Mouse (Mus musculus) limb, embryonic 15.5 days (tissue): ENCODE data around the gene Olfr968. TPM values are rescaled to one million over a fixed set of nuclear protein-coding genes. Genes with fewer than 3 reads are reported as not detected.

Experiments used
- ATAC-seq: fragments of 200-750 bp; cut with Nextera tagmentation; 2 replicates; pipeline ENCODE4 v1.8.0; 2017; ENCODE audit warnings: low read depth, moderate TSS enrichment; ENCODE audit not compliant: insufficient number of reproducible peaks, low FRiP score, low TSS enrichment
- H3K27ac ChIP-seq: fragments of 300-500 bp; sonication (generic); 2 replicates; pipeline ENCODE4 v1.5.1; 2015; ENCODE audit warnings: moderate library complexity, mild to moderate bottlenecking, inconsistent platforms
- H3K27me3 ChIP-seq: fragments of 300-500 bp; sonication (generic); 2 replicates; pipeline ENCODE4 v1.6.1; 2015; ENCODE audit warnings: inconsistent platforms
- H3K36me3 ChIP-seq: fragments of 300-500 bp; sonication (generic); 2 replicates; pipeline ENCODE4 v1.6.1; 2015; ENCODE audit warnings: inconsistent platforms
- H3K4me1 ChIP-seq: fragments of 300-500 bp; sonication (generic); 2 replicates; pipeline ENCODE4 v1.6.1; 2015; ENCODE audit warnings: inconsistent platforms
- H3K4me2 ChIP-seq: fragments of 300-500 bp; sonication (generic); 2 replicates; pipeline ENCODE4 v1.6.1; 2015; ENCODE audit warnings: mild to moderate bottlenecking, inconsistent platforms
- H3K4me3 ChIP-seq: fragments of 300-500 bp; sonication (generic); 2 replicates; pipeline ENCODE4 v1.5.1; 2015; ENCODE audit warnings: mild to moderate bottlenecking, inconsistent platforms
- H3K9ac ChIP-seq: fragments of 300-500 bp; sonication (generic); 2 replicates; pipeline ENCODE4 v1.6.1; 2015; ENCODE audit warnings: inconsistent platforms
- H3K9me3 ChIP-seq: fragments of 300-500 bp; sonication (generic); 2 replicates; pipeline ENCODE4 v1.6.1; 2016; ENCODE audit warnings: inconsistent platforms
- WGBS: fragments of 180-500 bp; shearing (Covaris S2); methylation state at CpG from one replicate; pipeline ENCODE4 v1.1.7; 2015; 5-methylcytosine and 5-hydroxymethylcytosine counted together
- polyA plus RNA-seq: library from polyadenylated mRNA; unstranded; fragments of >200 nt; fragmentation: Nextera tagmentation; extraction: Ambion mirVana; gene quantifications from 2 replicates; pipeline ENCODE4 v1.2.1, GENCODE M21; 2015

Gene Olfr968
- not detected in 2 replicates for polyA plus RNA-seq

GRCm38 (mm10) chr9:39783153-39783552 lies at the start of gene Olfr968:
Gene Olfr968, minus strand, starts transcription at chr9:39783253.
- Histone ChIP-seq H3K4me2 (no peak within 1 kb of the TSS), H3K4me1 (no peaks in the 10 kb centered on the region), H3K27ac (no peak within 1 kb of the TSS), H3K27me3 (no peaks in the 10 kb centered on the region), H3K4me3 (no peak within 1 kb of the TSS), H3K9ac (no peak within 1 kb of the TSS), H3K36me3 (no peaks in the 10 kb centered on the region), H3K9me3 (no peaks in the 10 kb centered on the region)
- no peak for ATAC-seq
- WGBS: 84% methylated on average over 1 of the region's 1 CpGs

- WGBS: 60% methylated on average over 4 of the region's 4 CpGs
- no peaks in the 10 kb centered on the region for H3K27me3 ChIP-seq
- no peak for ATAC-seq
- no peak within 1 kb of the TSS for H3K4me2 ChIP-seq
- H3K4me1 ChIP-seq: no peaks in the 10 kb centered on the region
- H3K9me3 ChIP-seq: no peaks in the 10 kb centered on the region
- no peak within 1 kb of the TSS for H3K9ac ChIP-seq
- no peak within 1 kb of the TSS for H3K27ac ChIP-seq
- H3K36me3 ChIP-seq: no peaks in the 10 kb centered on the region
- no peak within 1 kb of the TSS for H3K4me3 ChIP-seq
Observed at GRCm38 (mm10) chr9:39808560-39808959, 25.5 kb upstream of the Olfr968 start, which contains the start of gene Olfr970. Gene Olfr970, plus strand, starts transcription at chr9:39808860.

GRCm38 (mm10) chr9:39790558-39790957 lies 7.5 kb upstream of the Olfr968 start, which contains the start of gene Olfr969:
Gene Olfr969, plus strand, starts transcription at chr9:39790945.
- Histone ChIP-seq H3K9ac (no peak within 1 kb of the TSS), H3K4me3 (no peak within 1 kb of the TSS), H3K9me3 (no peaks in the 10 kb centered on the region), H3K27ac (no peak within 1 kb of the TSS), H3K4me2 (no peak within 1 kb of the TSS), H3K36me3 (no peaks in the 10 kb centered on the region), H3K27me3 (no peaks in the 10 kb centered on the region), H3K4me1 (no peaks in the 10 kb centered on the region)
- ATAC-seq: no peak
- 48% methylated on average over 2 of the region's 2 CpGs for WGBS

- no peak for ATAC-seq
- 86% methylated on average over 1 of the region's 1 CpGs for WGBS
- no peaks in the 10 kb centered on the region for H3K4me1 ChIP-seq
- H3K4me2 ChIP-seq: no peak overlapping the region
- H3K9ac ChIP-seq: no peak overlapping the region
- no peaks in the 10 kb centered on the region for H3K27me3 ChIP-seq
- no peaks in the 10 kb centered on the region for H3K36me3 ChIP-seq
- H3K9me3 ChIP-seq: no peaks in the 10 kb centered on the region
- no peak overlapping the region for H3K4me3 ChIP-seq
- no peak overlapping the region for H3K27ac ChIP-seq
Observed at GRCm38 (mm10) chr9:39746428-39746827, 36.6 kb downstream of the Olfr968 start.

GRCm38 (mm10) chr9:39745949-39746348 lies 37.1 kb downstream of the Olfr968 start, which contains the start of gene Olfr967:
Gene Olfr967, plus strand, starts transcription at chr9:39746249.
- Histone ChIP-seq H3K4me1 (no peaks in the 10 kb centered on the region), H3K27me3 (no peaks in the 10 kb centered on the region), H3K4me3 (no peak within 1 kb of the TSS), H3K27ac (no peak within 1 kb of the TSS), H3K4me2 (no peak within 1 kb of the TSS), H3K36me3 (no peaks in the 10 kb centered on the region), H3K9me3 (no peaks in the 10 kb centered on the region), H3K9ac (no peak within 1 kb of the TSS)
- no peak for ATAC-seq

- Histone ChIP-seq H3K27me3 (no peaks in the 10 kb centered on the region), H3K9me3 (no peaks in the 10 kb centered on the region), H3K4me2 (no peak overlapping the region), H3K4me3 (no peak overlapping the region), H3K27ac (no peak overlapping the region), H3K9ac (no peak overlapping the region), H3K4me1 (no peaks in the 10 kb centered on the region), H3K36me3 (no peaks in the 10 kb centered on the region)
- no peak for ATAC-seq
- 91% methylated on average over 1 of the region's 1 CpGs for WGBS
Observed at GRCm38 (mm10) chr9:39740741-39741140, 42.3 kb downstream of the Olfr968 start.

GRCm38 (mm10) chr9:39730678-39731077 lies 52.4 kb downstream of the Olfr968 start, which contains the start of gene Olfr150:
Gene Olfr150, plus strand, starts transcription at chr9:39730978.
- no peak within 1 kb of the TSS for H3K4me2 ChIP-seq
- H3K27me3 ChIP-seq: no peaks in the 10 kb centered on the region
- no peak for ATAC-seq
- no peaks in the 10 kb centered on the region for H3K36me3 ChIP-seq
- no peak within 1 kb of the TSS for H3K4me3 ChIP-seq
- no peak within 1 kb of the TSS for H3K9ac ChIP-seq
- no peak within 1 kb of the TSS for H3K27ac ChIP-seq
- H3K4me1 ChIP-seq: no peaks in the 10 kb centered on the region
- no peaks in the 10 kb centered on the region for H3K9me3 ChIP-seq

Other genes starting within 250 kb of the Olfr968 start
- gene Olfr958, start 229.2 kb downstream of the Olfr968 start, polyA plus RNA-seq: not detected in 2 replicates
- gene Olfr959, start 207.7 kb downstream of the Olfr968 start, polyA plus RNA-seq: not detected in 2 replicates
- gene AW551984, start 178.8 kb downstream of the Olfr968 start, polyA plus RNA-seq: 75.0 and 122 TPM in 2 replicates
- gene Olfr148, start 172.6 kb downstream of the Olfr968 start, polyA plus RNA-seq: not detected in 2 replicates
- not detected in 2 replicates for gene Olfr960, start 161.9 kb downstream of the Olfr968 start, polyA plus RNA-seq
- not detected in 2 replicates for gene Olfr961, start 138.2 kb downstream of the Olfr968 start, polyA plus RNA-seq
- gene Olfr963, start 116.0 kb downstream of the Olfr968 start, polyA plus RNA-seq: not detected in 2 replicates
- not detected in 2 replicates for gene Olfr149, start 76.1 kb downstream of the Olfr968 start, polyA plus RNA-seq
- gene Olfr965, start 71.9 kb downstream of the Olfr968 start, polyA plus RNA-seq: not detected in 2 replicates
- gene Olfr150, start 52.3 kb downstream of the Olfr968 start, polyA plus RNA-seq: not detected in 2 replicates
- gene Olfr967, start 37.0 kb downstream of the Olfr968 start, polyA plus RNA-seq: not detected in 2 replicates
- not detected in 2 replicates for gene Olfr969, start 7.7 kb upstream of the Olfr968 start, polyA plus RNA-seq
- gene Olfr970, start 25.6 kb upstream of the Olfr968 start, polyA plus RNA-seq: not detected in 2 replicates
- gene Olfr971, start 53.6 kb upstream of the Olfr968 start, polyA plus RNA-seq: not detected in 2 replicates
- gene Olfr972, start 83.2 kb upstream of the Olfr968 start, polyA plus RNA-seq: not detected in 2 replicates
- gene Olfr229, start 124.1 kb upstream of the Olfr968 start, polyA plus RNA-seq: not detected in 2 replicates
- not detected in 2 replicates for gene Olfr974, start 154.2 kb upstream of the Olfr968 start, polyA plus RNA-seq
- gene Olfr975, start 168.8 kb upstream of the Olfr968 start, polyA plus RNA-seq: not detected in 2 replicates
- not detected in 2 replicates for gene Olfr976, start 177.9 kb upstream of the Olfr968 start, polyA plus RNA-seq
- not detected in 2 replicates for gene Olfr978, start 208.9 kb upstream of the Olfr968 start, polyA plus RNA-seq
- not detected in 2 replicates for gene Olfr979, start 220.2 kb upstream of the Olfr968 start, polyA plus RNA-seq
- gene Olfr980, start 226.3 kb upstream of the Olfr968 start, polyA plus RNA-seq: not detected in 2 replicates
- gene Olfr981, start 238.2 kb upstream of the Olfr968 start, polyA plus RNA-seq: not detected in 2 replicates